Mouse (Mus musculus) kidney, embryonic 14.5 days (tissue): ENCODE results near the gene Sap30bp. TPM values are rescaled to one million over a fixed set of nuclear protein-coding genes. Genes with fewer than 3 reads are reported as not detected.
A peak's percentile ranks its signal among the peaks of the same experiment; 100 is the strongest.

Source experiments
- ATAC-seq: fragments of 200-750 bp; cut with Nextera tagmentation; 2 replicates; pipeline ENCODE4 v1.8.0; 2017; ENCODE audit warnings: moderate number of reproducible peaks, mild to moderate bottlenecking, moderate TSS enrichment, moderate library complexity; ENCODE audit not compliant: low FRiP score, low TSS enrichment
- H3K27ac ChIP-seq: fragments of 300-500 bp; sonication (generic); 2 replicates; pipeline ENCODE4 v1.5.1; 2014; ENCODE audit warnings: low read depth, mild to moderate bottlenecking, low read length, moderate library complexity, mixed read lengths
- H3K27me3 ChIP-seq: fragments of 300-500 bp; sonication (generic); 2 replicates; pipeline ENCODE4 v1.6.1; 2014; ENCODE audit warnings: mild to moderate bottlenecking, low read length; ENCODE audit not compliant: control insufficient read depth, insufficient read depth
- H3K36me3 ChIP-seq: fragments of 300-500 bp; sonication (generic); 2 replicates; pipeline ENCODE4 v1.6.1; 2014; ENCODE audit warnings: low read length, mixed read lengths; ENCODE audit not compliant: control insufficient read depth, insufficient read depth
- H3K4me1 ChIP-seq: fragments of 300-500 bp; sonication (generic); 2 replicates; pipeline ENCODE4 v1.6.1; 2014; ENCODE audit warnings: low read length, mixed read lengths; ENCODE audit not compliant: control insufficient read depth, insufficient read depth
- H3K4me2 ChIP-seq: fragments of 300-500 bp; sonication (generic); replicated peaks from 2 replicates; pipeline ENCODE4 v1.6.1; 2014; ENCODE audit warnings: low read depth, mild to moderate bottlenecking, low read length
- H3K4me3 ChIP-seq: fragments of 300-500 bp; sonication (generic); 2 replicates; pipeline ENCODE4 v1.5.1; 2014; ENCODE audit warnings: mild to moderate bottlenecking, low read length
- H3K9ac ChIP-seq: fragments of 300-500 bp; sonication (generic); 2 replicates; pipeline ENCODE4 v1.6.1; 2014; ENCODE audit warnings: low read depth, mild to moderate bottlenecking, low read length, moderate library complexity
- H3K9me3 ChIP-seq: fragments of 300-500 bp; sonication (generic); 2 replicates; pipeline ENCODE4 v1.6.1; 2016; ENCODE audit warnings: low read length; ENCODE audit not compliant: control insufficient read depth
- WGBS: fragments of 180-500 bp; shearing (Covaris S2); extraction: QIAGEN DNeasy Blood & Tissue Kit; methylation state at CpG from one replicate; pipeline ENCODE4 v1.1.7; 2014; 5-methylcytosine and 5-hydroxymethylcytosine counted together
- polyA plus RNA-seq: library from polyadenylated mRNA; unstranded; fragments of >200 nt; fragmentation: Nextera tagmentation; extraction: Ambion mirVana; gene quantifications from 2 replicates; pipeline ENCODE4 v1.2.1, GENCODE M21; 2014

Gene Sap30bp
- polyA plus RNA-seq, 1 experiment from 2014 or later = 41.4 TPM

- ATAC-seq = no peak
- Histone ChIP-seq H3K4me2 (no peak overlapping the region), H3K4me1 (peaks cover 20% of the 10 kb centered on the region), H3K9me3 (no peaks in the 10 kb centered on the region), H3K9ac (no peak overlapping the region), H3K4me3 (no peak overlapping the region), H3K27me3 (no peaks in the 10 kb centered on the region), H3K27ac (no peak overlapping the region), H3K36me3 (no peaks in the 10 kb centered on the region)
- 48% methylated on average over 10 of the region's 10 CpGs for WGBS
Measured at GRCm38 (mm10) chr11:116000607-116001006, 67.5 kb downstream of the Sap30bp start.

- Histone ChIP-seq H3K4me2 (no peak overlapping the region), H3K9me3 (no peaks in the 10 kb centered on the region), H3K9ac (no peak overlapping the region), H3K4me1 (peaks cover 27% of the 10 kb centered on the region), H3K27ac (no peak overlapping the region), H3K4me3 (no peak overlapping the region), H3K27me3 (no peaks in the 10 kb centered on the region), H3K36me3 (no peaks in the 10 kb centered on the region; the same call in 1 of the 2 replicates)
- WGBS = 66% methylated on average over 6 of the region's 6 CpGs
- ATAC-seq = no peak
Measured at GRCm38 (mm10) chr11:116001725-116002124, 68.6 kb downstream of the Sap30bp start.

- Histone ChIP-seq H3K4me3 (no peak overlapping the region), H3K36me3 (peaks cover 9% of the 10 kb centered on the region), H3K9me3 (no peaks in the 10 kb centered on the region), H3K27ac (no peak overlapping the region), H3K4me1 (peaks cover 27% of the 10 kb centered on the region), H3K9ac (no peak overlapping the region), H3K27me3 (no peaks in the 10 kb centered on the region), H3K4me2 (no peak overlapping the region)
- no peak for ATAC-seq
- WGBS = 84% methylated on average over 3 of the region's 3 CpGs
Measured at GRCm38 (mm10) chr11:116002894-116003293, 69.8 kb downstream of the Sap30bp start.

DNA sequence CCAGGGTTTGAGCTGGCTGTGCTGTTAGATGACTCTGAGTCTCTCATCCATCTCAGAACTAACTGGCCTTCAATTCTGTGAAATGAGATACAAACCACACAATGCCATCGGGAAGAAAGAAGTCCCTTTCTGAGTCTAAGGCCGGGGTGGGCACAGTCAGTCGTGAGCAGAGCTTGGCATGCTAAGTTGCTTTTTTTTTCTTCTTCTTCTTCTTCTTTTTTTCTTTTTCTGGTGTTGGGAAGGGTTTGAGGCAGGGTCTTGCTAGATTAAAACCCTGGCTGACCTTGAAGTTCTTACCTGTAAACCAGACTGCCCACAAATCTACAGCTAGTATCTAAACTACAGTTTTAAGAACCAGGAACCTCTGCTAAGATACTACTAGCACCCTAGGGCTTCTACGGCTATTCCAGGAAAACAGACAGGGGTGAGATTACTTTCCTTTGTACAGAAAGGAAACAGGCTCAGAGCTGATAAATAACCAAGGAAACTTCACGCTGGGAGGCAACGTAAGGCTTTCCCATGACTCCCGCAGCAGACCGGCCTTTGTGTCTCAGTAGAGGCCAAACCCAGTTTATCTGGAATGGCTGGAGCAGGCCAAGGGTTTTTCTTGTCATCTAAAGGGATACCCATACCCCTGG, 71.2 kb downstream of the Sap30bp start:
- no peak for ATAC-seq
- Histone ChIP-seq H3K4me1 (peaks cover 22% of the 10 kb centered on the region), H3K4me3 (peak overlapping the region; percentile 38), H3K27me3 (no peaks in the 10 kb centered on the region), H3K36me3 (peaks cover 20% of the 10 kb centered on the region), H3K4me2 (peak overlapping the region; percentile 73), H3K9ac (peak overlapping the region; percentile 61), H3K27ac (peak overlapping the region; percentile 65), H3K9me3 (no peaks in the 10 kb centered on the region)
- WGBS = 33% methylated on average over 8 of the region's 8 CpGs

GRCm38 (mm10) chr11:116004840-116005700, 72.0 kb downstream of the Sap30bp start:
- ATAC-seq = peak; percentile 65
- Histone ChIP-seq H3K4me3 (peak overlapping the region; percentile 38), H3K27me3 (no peaks in the 10 kb centered on the region), H3K9ac (peak overlapping the region; percentile 61), H3K36me3 (peaks cover 27% of the 10 kb centered on the region), H3K27ac (peak overlapping the region; percentile 65), H3K4me2 (peak overlapping the region; percentile 73), H3K9me3 (no peaks in the 10 kb centered on the region), H3K4me1 (peaks cover 22% of the 10 kb centered on the region)
- WGBS = 4% methylated on average over 53 of the region's 54 CpGs

DNA sequence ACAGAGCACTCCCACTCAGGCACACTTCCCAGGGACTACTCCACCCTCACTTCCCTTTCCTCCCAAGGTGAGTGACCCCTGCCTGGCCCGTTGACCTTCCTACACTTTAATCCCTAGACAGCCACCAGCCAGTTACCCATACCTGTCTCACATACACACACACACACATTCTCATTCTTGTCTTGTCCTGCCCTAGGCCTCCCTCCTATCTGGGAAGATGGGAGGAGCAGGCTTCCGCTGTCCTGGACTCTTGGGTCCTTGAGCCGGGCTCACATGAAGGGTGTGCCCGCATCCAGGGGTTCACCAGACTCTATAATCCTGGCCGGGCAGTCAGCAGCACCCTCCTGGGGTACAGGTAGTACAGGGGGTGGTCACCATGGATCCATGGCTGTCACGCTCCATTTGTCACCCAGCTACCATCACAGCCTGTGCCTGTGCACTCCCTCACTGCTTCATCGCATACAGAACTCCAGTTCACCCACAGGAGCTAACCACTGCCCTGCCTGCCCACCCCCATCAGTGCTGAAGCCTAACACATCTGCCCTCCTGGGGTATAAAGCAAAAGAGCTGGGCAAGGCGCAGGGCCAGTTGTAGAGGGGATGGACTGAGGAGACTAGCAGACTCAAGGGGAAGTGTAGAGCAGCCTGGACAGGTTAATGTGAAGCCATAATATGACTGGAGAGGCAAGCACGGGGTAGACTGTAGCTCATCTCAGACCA, 72.8 kb downstream of the Sap30bp start:
- Histone ChIP-seq H3K36me3 (peaks cover 33% of the 10 kb centered on the region), H3K9me3 (no peaks in the 10 kb centered on the region), H3K4me3 (peak overlapping the region; percentile 38; the same call in 1 of the 2 replicates), H3K9ac (peak overlapping the region; percentile 61; the same call in 1 of the 2 replicates), H3K4me2 (peak overlapping the region; percentile 73), H3K27me3 (no peaks in the 10 kb centered on the region), H3K4me1 (peaks cover 22% of the 10 kb centered on the region), H3K27ac (no peak overlapping the region)
- 60% methylated on average over 9 of the region's 9 CpGs for WGBS
- ATAC-seq = peak; percentile 30

GRCm38 (mm10) chr11:116007095-116007850, 74.2 kb downstream of the Sap30bp start:
- Histone ChIP-seq H3K4me1 (peaks cover 28% of the 10 kb centered on the region), H3K9me3 (no peaks in the 10 kb centered on the region), H3K9ac (no peak overlapping the region), H3K27ac (no peak overlapping the region), H3K4me3 (no peak overlapping the region), H3K27me3 (no peaks in the 10 kb centered on the region), H3K4me2 (no peak overlapping the region), H3K36me3 (peaks cover 33% of the 10 kb centered on the region)
- no peak for ATAC-seq
- 87% methylated on average over 28 of the region's 28 CpGs for WGBS

- no peak overlapping the region for H3K9ac ChIP-seq
- H3K4me3 ChIP-seq = no peak overlapping the region
- H3K4me2 ChIP-seq = no peak overlapping the region
- no peaks in the 10 kb centered on the region for H3K27me3 ChIP-seq
- H3K36me3 ChIP-seq = peaks cover 33% of the 10 kb centered on the region
- H3K9me3 ChIP-seq = no peaks in the 10 kb centered on the region
- H3K27ac ChIP-seq = no peak overlapping the region
- 91% methylated on average over 11 of the region's 11 CpGs for WGBS
- H3K4me1 ChIP-seq = peaks cover 28% of the 10 kb centered on the region
- no peak for ATAC-seq
Measured at GRCm38 (mm10) chr11:116008411-116008810, 75.3 kb downstream of the Sap30bp start.
